Mouse (Mus musculus): Measurements from ENCODE around the gene Kcng3. TPM values are rescaled to one million over a fixed set of nuclear protein-coding genes. Genes with fewer than 3 reads are reported as not detected.

Gene Kcng3
- total and polyA plus RNA-seq, 2 experiments from 2014 or later: 0.05 to 2.5 TPM

DNA sequence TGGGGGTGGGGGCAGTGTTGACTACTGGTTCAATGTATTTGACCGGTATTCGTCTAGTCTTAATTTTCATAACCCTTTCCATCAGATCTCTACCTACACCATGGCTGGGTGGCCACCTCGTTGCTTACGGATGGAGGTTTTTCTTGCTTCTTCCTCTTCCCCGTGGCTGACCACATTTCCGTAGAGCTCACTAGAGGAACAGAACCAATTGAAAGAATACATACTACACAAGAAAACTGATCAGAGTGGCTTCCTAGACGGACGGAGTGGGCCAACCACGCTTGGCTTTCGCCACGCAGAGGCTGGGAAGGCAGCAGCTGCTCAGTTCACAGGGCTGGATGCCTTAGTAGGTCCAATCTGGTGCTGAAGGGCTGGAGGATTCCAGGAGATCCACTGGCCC is 75.9 kb downstream of the Kcng3 start:
- ATAC-seq (no peak), DNase-seq (no peak)
- no peak for TF ChIP-seq CTCF (IDR thresholded peaks at IDR 0.05; ENCODE audit: low read depth)
- Histone ChIP-seq H3K27ac (ENCODE audit: low read depth, low read length) (no peak overlapping the region), H3K4me2 (ENCODE audit: low read depth) (no peak overlapping the region), H3K36me3 (ENCODE audit: insufficient read depth) (no peaks in the 10 kb centered on the region), H3K9me3 (ENCODE audit: low read length) (no peaks in the 10 kb centered on the region), H3K4me3 (ENCODE audit: low read depth, low read length) (no peak overlapping the region), H3K27me3 (ENCODE audit: insufficient read depth, low read length) (no peaks in the 10 kb centered on the region), H3K9ac (no peak overlapping the region), H3K4me1 (ENCODE audit: insufficient read depth) (no peaks in the 10 kb centered on the region)
- 95% methylated on average over 11 of the region's 11 CpGs for WGBS

DNA sequence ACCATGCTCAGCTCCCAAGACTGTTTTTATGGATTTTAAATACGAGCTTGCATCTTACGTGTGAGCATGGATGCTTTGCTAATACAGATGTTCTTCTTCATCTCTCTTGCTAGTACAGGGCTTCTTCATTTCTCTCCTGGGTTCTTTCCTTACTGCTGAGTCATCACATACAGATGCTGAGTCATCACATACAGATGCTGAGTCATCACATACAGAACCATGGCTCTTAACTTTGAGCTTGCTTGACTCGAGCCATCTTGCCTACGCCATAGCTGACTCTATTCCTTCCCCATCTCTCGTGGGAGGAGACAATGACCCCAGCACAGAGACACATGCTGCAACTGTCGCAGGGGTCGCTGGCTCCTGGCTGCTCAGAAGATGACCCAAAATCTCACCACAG is 76.7 kb downstream of the Kcng3 start:
- no peak overlapping the region for H3K9ac ChIP-seq
- H3K4me2 ChIP-seq (ENCODE audit: low read depth): no peak overlapping the region
- 91% methylated on average over 7 of the region's 7 CpGs for WGBS

DNA sequence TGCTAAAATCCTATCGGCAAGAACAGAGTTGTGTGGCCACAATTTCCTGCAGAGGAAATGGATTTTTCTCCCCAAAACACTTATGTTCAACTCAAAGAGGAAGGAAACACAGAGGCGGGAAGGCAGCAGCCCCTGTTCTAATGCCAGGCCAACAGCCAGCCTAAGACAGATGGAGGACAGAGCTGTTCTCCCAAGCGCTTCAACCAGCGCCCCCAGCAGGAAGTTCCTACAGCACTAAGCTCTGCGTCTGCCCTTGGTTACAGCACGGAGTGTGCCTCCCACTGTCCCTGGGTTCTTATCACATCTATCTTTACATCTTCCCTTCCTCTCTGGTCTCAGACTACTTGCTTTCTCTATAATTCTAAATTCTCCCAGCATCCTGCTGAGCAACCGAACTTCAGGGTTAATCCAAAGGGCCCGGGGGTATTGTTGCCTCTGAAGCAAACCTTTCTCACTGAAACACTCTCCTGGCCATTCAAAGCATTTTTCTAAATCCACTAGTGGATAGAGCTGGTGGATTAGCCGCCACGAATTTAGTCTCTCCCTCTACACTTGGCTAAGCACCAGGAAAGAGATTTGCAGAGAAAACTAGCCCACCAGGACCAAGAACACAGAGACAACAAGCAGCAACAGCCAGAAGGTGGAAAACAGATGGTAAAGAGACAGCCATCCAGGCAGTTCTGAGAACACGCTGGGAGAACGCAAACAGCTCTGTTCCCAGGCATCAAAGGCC is 83.0 kb downstream of the Kcng3 start:
- ATAC-seq: peak; percentile 53
- no peak overlapping the region for H3K4me3 ChIP-seq (ENCODE audit: low read depth, low read length)
- no peaks in the 10 kb centered on the region for H3K9me3 ChIP-seq (ENCODE audit: low read length)
- no peak overlapping the region for H3K4me2 ChIP-seq (ENCODE audit: low read depth)
- H3K4me1 ChIP-seq (ENCODE audit: insufficient read depth): 0 out of 2 replicates have a peak, but pooled peaks cover 16% of the 10 kb centered on the region
- no peaks in the 10 kb centered on the region for H3K36me3 ChIP-seq (ENCODE audit: insufficient read depth)
- no peak overlapping the region for H3K9ac ChIP-seq
- peak; percentile 55 for DNase-seq
- WGBS: 15% methylated on average over 12 of the region's 12 CpGs
- no peak overlapping the region for H3K27ac ChIP-seq (ENCODE audit: low read depth, low read length)
- peak; percentile 42; the same call in 1 of the 2 replicates for TF ChIP-seq CTCF (IDR thresholded peaks at IDR 0.05; ENCODE audit: low read depth)
- 0 out of 2 replicates have a peak, but pooled peaks cover 2% of the 10 kb centered on the region for H3K27me3 ChIP-seq (ENCODE audit: insufficient read depth, low read length)

More for the DNA sequence above, 76.7 kb downstream of the Kcng3 start:
- H3K4me1 ChIP-seq (ENCODE audit: insufficient read depth): no peaks in the 10 kb centered on the region
- no peaks in the 10 kb centered on the region for H3K36me3 ChIP-seq (ENCODE audit: insufficient read depth)
- H3K4me3 ChIP-seq (ENCODE audit: low read depth, low read length): no peak overlapping the region
- H3K27me3 ChIP-seq (ENCODE audit: insufficient read depth, low read length): no peaks in the 10 kb centered on the region
- TF ChIP-seq CTCF (IDR thresholded peaks at IDR 0.05; ENCODE audit: low read depth): no peak
- ATAC-seq: no peak
- DNase-seq: no peak
- H3K27ac ChIP-seq (ENCODE audit: low read depth, low read length): no peak overlapping the region
- H3K9me3 ChIP-seq (ENCODE audit: low read length): no peaks in the 10 kb centered on the region

DNA sequence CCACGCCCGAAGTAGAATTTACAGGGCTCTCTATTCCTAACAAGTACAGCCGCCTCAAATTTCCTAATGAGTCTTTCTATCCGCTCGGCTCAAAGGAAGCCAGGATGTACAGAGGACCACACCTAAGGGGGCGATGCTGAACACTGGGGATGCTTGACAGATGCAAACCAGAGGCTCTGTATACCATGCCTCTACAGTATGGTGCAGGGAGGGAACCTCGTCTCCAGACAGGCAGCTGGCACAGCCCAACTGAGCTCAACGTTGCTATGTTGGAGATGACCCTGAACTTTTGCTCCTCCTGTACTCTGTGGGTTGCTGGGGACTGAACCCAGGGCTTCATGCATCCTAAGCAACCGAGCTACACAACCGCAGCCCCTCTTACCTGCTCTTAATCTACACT is 84.5 kb downstream of the Kcng3 start:
- 0 out of 2 replicates have a peak, but pooled peaks cover 2% of the 10 kb centered on the region for H3K27me3 ChIP-seq (ENCODE audit: insufficient read depth, low read length)
- H3K36me3 ChIP-seq (ENCODE audit: insufficient read depth): no peaks in the 10 kb centered on the region
- no peak overlapping the region for H3K9ac ChIP-seq
- H3K4me1 ChIP-seq (ENCODE audit: insufficient read depth): 0 out of 2 replicates have a peak, but pooled peaks cover 16% of the 10 kb centered on the region
- DNase-seq (no peak), ATAC-seq (no peak)
- TF ChIP-seq CTCF (IDR thresholded peaks at IDR 0.05; ENCODE audit: low read depth): no peak
- WGBS: 50% methylated on average over 10 of the region's 10 CpGs
- H3K4me3 ChIP-seq (ENCODE audit: low read depth, low read length): no peak overlapping the region
- no peak overlapping the region for H3K27ac ChIP-seq (ENCODE audit: low read depth, low read length)
- H3K9me3 ChIP-seq (ENCODE audit: low read length): no peaks in the 10 kb centered on the region
- no peak overlapping the region for H3K4me2 ChIP-seq (ENCODE audit: low read depth)

DNA sequence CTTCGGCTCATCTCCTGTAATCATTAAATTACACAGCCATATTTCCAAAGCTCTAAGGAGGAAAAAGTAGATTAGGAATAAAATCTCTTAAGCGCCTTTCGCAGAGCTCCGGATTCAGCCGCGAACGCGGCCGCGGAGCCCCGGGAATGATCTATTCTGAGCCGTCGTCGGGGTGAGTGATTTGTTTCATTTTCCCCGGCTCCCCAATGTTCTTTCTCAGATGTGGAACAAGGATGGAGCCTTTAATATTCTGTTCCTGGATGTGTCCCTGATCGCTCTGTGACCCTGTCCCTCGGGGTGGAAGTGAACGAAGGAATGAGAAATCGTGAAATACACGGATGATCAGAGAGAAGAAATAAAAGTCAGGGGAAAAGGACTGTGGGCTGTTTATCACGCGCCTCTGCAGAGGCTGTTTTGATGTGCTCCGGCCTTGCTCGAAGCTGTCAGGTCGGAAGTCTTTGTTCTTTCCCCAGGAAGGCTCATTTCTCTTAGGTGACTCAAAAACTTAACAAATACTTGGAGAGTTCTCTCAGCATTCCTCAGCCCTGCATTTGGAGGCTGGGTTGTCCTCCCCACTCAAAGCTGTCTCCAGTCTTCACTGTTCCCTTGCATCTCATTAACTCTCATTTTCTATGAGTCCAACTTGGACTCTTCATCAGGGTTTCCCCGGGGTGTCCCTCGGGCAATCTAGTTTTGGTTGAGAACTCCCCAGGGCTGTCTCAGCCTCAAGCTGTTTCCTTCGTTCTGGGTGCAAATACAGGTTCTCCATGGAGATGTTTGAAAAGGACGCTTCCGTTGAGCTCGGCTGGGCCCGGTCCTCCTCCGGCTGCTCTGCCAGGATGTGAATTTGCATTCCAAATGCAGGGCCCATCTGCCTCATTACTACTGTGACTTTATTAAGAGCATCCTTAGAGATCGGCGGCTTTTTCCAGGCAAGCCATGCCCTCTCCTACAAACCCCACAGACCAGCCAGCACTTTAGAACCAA is 85.6 kb downstream of the Kcng3 start:
- Histone ChIP-seq H3K27ac (ENCODE audit: low read depth, low read length) (no peak overlapping the region), H3K27me3 (ENCODE audit: insufficient read depth, low read length) (0 out of 2 replicates have a peak, but pooled peaks cover 2% of the 10 kb centered on the region), H3K4me2 (ENCODE audit: low read depth) (peak overlapping the region; percentile 41), H3K9me3 (ENCODE audit: low read length) (no peaks in the 10 kb centered on the region), H3K4me1 (ENCODE audit: insufficient read depth) (0 out of 2 replicates have a peak, but pooled peaks cover 16% of the 10 kb centered on the region), H3K36me3 (ENCODE audit: insufficient read depth) (no peaks in the 10 kb centered on the region), H3K4me3 (ENCODE audit: low read depth, low read length) (peak overlapping the region; percentile 24), H3K9ac (peak overlapping the region; percentile 41)
- peak; percentile 62 for ATAC-seq
- DNase-seq: peak; percentile 56
- 8% methylated on average over 35 of the region's 35 CpGs for WGBS
- TF ChIP-seq CTCF (IDR thresholded peaks at IDR 0.05; ENCODE audit: low read depth): no peak

DNA sequence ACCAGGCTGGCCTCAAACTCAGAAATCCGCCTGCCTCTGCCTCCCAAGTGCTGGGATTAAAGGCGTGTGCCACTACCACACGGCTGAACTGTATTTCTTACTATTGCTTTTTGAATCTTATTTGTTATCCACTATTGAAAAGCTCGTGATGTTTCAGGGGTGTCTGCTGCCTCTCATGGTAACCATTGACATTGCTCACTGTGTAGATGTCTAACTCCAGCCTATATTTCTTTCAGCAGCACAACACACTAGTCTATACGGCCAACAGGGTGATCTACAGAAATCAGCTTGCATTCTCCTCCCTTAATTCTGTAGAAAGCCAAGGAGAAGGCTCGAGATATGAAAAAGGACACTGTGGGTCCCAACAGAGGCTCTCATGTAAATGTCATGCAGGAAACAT is 86.4 kb downstream of the Kcng3 start:
- H3K27ac ChIP-seq (ENCODE audit: low read depth, low read length): no peak overlapping the region

More for the DNA sequence above, 86.4 kb downstream of the Kcng3 start:
- DNase-seq (no peak), ATAC-seq (0 out of 2 replicates have a peak, but pooled peaks have one; percentile 35)
- H3K9ac ChIP-seq: no peak overlapping the region
- peak overlapping the region; percentile 41 for H3K4me2 ChIP-seq (ENCODE audit: low read depth)
- H3K9me3 ChIP-seq (ENCODE audit: low read length): no peaks in the 10 kb centered on the region
- H3K36me3 ChIP-seq (ENCODE audit: insufficient read depth): no peaks in the 10 kb centered on the region
- 0 out of 2 replicates have a peak, but pooled peaks have one; percentile 27 for TF ChIP-seq CTCF (IDR thresholded peaks at IDR 0.05; ENCODE audit: low read depth)
- H3K4me3 ChIP-seq (ENCODE audit: low read depth, low read length): no peak overlapping the region
- H3K27me3 ChIP-seq (ENCODE audit: insufficient read depth, low read length): 0 out of 2 replicates have a peak, but pooled peaks cover 2% of the 10 kb centered on the region
- 0 out of 2 replicates have a peak, but pooled peaks cover 16% of the 10 kb centered on the region for H3K4me1 ChIP-seq (ENCODE audit: insufficient read depth)
- 76% methylated on average over 6 of the region's 6 CpGs for WGBS

Measured in forebrain, postnatal 0 days (tissue).